Mouse (Mus musculus) heart, embryonic 10.5 days (tissue): ENCODE data around the gene Enox1. TPM values are rescaled to one million over a fixed set of nuclear protein-coding genes. Genes with fewer than 3 reads are reported as not detected.
A peak's percentile ranks its signal among the peaks of the same experiment; 100 is the strongest.

ENCODE experiments used
- DNase-seq: peaks from one replicate; pipeline ENCODE4 v3.0.0-alpha.2; 2017; ENCODE audit warnings: low spot score
- H3K27ac ChIP-seq: fragments of 300-500 bp; sonication (generic); 2 replicates; pipeline ENCODE4 v1.5.1; 2016; ENCODE audit warnings: mild to moderate bottlenecking
- H3K27me3 ChIP-seq: fragments of 300-500 bp; sonication (generic); 2 replicates; pipeline ENCODE4 v1.6.1; 2016; ENCODE audit warnings: mild to moderate bottlenecking; ENCODE audit not compliant: poor library complexity, insufficient read depth, severe bottlenecking
- H3K36me3 ChIP-seq: fragments of 300-500 bp; sonication (generic); 2 replicates; pipeline ENCODE4 v1.6.1; 2016; ENCODE audit warnings: mild to moderate bottlenecking, moderate library complexity
- H3K4me1 ChIP-seq: fragments of 300-500 bp; sonication (generic); 2 replicates; pipeline ENCODE4 v1.6.1; 2016; ENCODE audit warnings: mild to moderate bottlenecking
- H3K4me3 ChIP-seq: fragments of 300-500 bp; sonication (generic); 2 replicates; pipeline ENCODE4 v1.5.1; 2016; ENCODE audit warnings: mild to moderate bottlenecking, moderate library complexity
- H3K9me3 ChIP-seq: fragments of 300-500 bp; sonication (generic); 2 replicates; pipeline ENCODE4 v1.6.1; 2016; ENCODE audit warnings: mild to moderate bottlenecking, moderate library complexity
- WGBS: fragments of 180-500 bp; shearing (Covaris S2); methylation state at CpG from one replicate; pipeline ENCODE4 v1.1.7; 2016; 5-methylcytosine and 5-hydroxymethylcytosine counted together
- polyA plus RNA-seq: library from polyadenylated mRNA; unstranded; fragments of >200 nt; fragmentation: Nextera tagmentation; extraction: Ambion mirVana; gene quantifications from 2 replicates; pipeline ENCODE4 v1.2.1, GENCODE M21; 2016

Enox1 gene
- polyA plus RNA-seq, 1 experiment from 2014 or later = 5.8 TPM

GRCm38 (mm10) chr14:77561808-77562583 lies 405.4 kb downstream of the Enox1 start:
- no peaks in the 10 kb centered on the region for H3K27me3 ChIP-seq
- H3K27ac ChIP-seq = no peak overlapping the region
- H3K4me3 ChIP-seq = no peak overlapping the region
- no peak for DNase-seq
- H3K9me3 ChIP-seq = no peaks in the 10 kb centered on the region
- no peaks in the 10 kb centered on the region for H3K36me3 ChIP-seq
- peaks cover 17% of the 10 kb centered on the region for H3K4me1 ChIP-seq
- WGBS = 58% methylated on average over 6 of the region's 6 CpGs

GRCm38 (mm10) chr14:77563922-77564321 lies 407.4 kb downstream of the Enox1 start:
- no peak for DNase-seq
- H3K4me3 ChIP-seq = no peak overlapping the region
- 79% methylated on average over 5 of the region's 5 CpGs for WGBS
- 0 out of 2 replicates have a peak overlapping the region, but pooled peaks have one; percentile 11 for H3K27ac ChIP-seq
- peaks cover 8% of the 10 kb centered on the region; the same call in 1 of the 2 replicates for H3K4me1 ChIP-seq
- H3K27me3 ChIP-seq = no peaks in the 10 kb centered on the region
- no peaks in the 10 kb centered on the region for H3K36me3 ChIP-seq
- H3K9me3 ChIP-seq = no peaks in the 10 kb centered on the region

GRCm38 (mm10) chr14:77567120-77567519 lies 410.6 kb downstream of the Enox1 start:
- 61% methylated on average over 2 of the region's 2 CpGs for WGBS

GRCm38 (mm10) chr14:77574436-77574835 lies 417.9 kb downstream of the Enox1 start:
- H3K4me3 ChIP-seq = no peak overlapping the region
- peaks cover 20% of the 10 kb centered on the region for H3K4me1 ChIP-seq
- no peaks in the 10 kb centered on the region for H3K27me3 ChIP-seq
- no peaks in the 10 kb centered on the region for H3K9me3 ChIP-seq
- no peak overlapping the region for H3K27ac ChIP-seq
- no peak for DNase-seq
- H3K36me3 ChIP-seq = no peaks in the 10 kb centered on the region
- WGBS = 26% methylated on average over 3 of the region's 3 CpGs

More at GRCm38 (mm10) chr14:77567120-77567519, 410.6 kb downstream of the Enox1 start:
- Histone ChIP-seq H3K27me3 (no peaks in the 10 kb centered on the region), H3K4me1 (peaks cover 6% of the 10 kb centered on the region; the same call in 1 of the 2 replicates), H3K4me3 (no peak overlapping the region), H3K27ac (no peak overlapping the region), H3K9me3 (no peaks in the 10 kb centered on the region), H3K36me3 (no peaks in the 10 kb centered on the region)
- DNase-seq = no peak

GRCm38 (mm10) chr14:77576411-77576810 lies 419.8 kb downstream of the Enox1 start:
- no peak for DNase-seq
- peaks cover 40% of the 10 kb centered on the region for H3K4me1 ChIP-seq
- H3K36me3 ChIP-seq = no peaks in the 10 kb centered on the region
- no peak overlapping the region for H3K4me3 ChIP-seq
- no peak overlapping the region for H3K27ac ChIP-seq
- H3K27me3 ChIP-seq = no peaks in the 10 kb centered on the region
- no peaks in the 10 kb centered on the region for H3K9me3 ChIP-seq
- WGBS = 86% methylated on average over 5 of the region's 5 CpGs

- no peak overlapping the region for H3K4me3 ChIP-seq
- H3K4me1 ChIP-seq = peaks cover 53% of the 10 kb centered on the region
- DNase-seq = no peak
- no peaks in the 10 kb centered on the region for H3K9me3 ChIP-seq
- H3K27ac ChIP-seq = no peak overlapping the region
- WGBS = 83% methylated on average over 18 of the region's 18 CpGs
- no peaks in the 10 kb centered on the region for H3K36me3 ChIP-seq
- H3K27me3 ChIP-seq = no peaks in the 10 kb centered on the region
These were observed 421.1 kb downstream of the Enox1 start for GRCm38 (mm10) chr14:77577481-77578251.

GRCm38 (mm10) chr14:77578355-77578754 lies 421.8 kb downstream of the Enox1 start:
- Histone ChIP-seq H3K27ac (no peak overlapping the region), H3K4me3 (no peak overlapping the region), H3K27me3 (no peaks in the 10 kb centered on the region), H3K4me1 (peaks cover 54% of the 10 kb centered on the region), H3K9me3 (no peaks in the 10 kb centered on the region), H3K36me3 (no peaks in the 10 kb centered on the region)
- no peak for DNase-seq
- WGBS = 57% methylated on average over 7 of the region's 7 CpGs

GRCm38 (mm10) chr14:77580106-77580936 lies 423.8 kb downstream of the Enox1 start:
- peak overlapping the region; percentile 83 for H3K27ac ChIP-seq
- 62% methylated on average over 14 of the region's 14 CpGs for WGBS
- no peaks in the 10 kb centered on the region for H3K27me3 ChIP-seq
- H3K36me3 ChIP-seq = no peaks in the 10 kb centered on the region
- H3K4me3 ChIP-seq = no peak overlapping the region
- peaks cover 52% of the 10 kb centered on the region for H3K4me1 ChIP-seq
- H3K9me3 ChIP-seq = no peaks in the 10 kb centered on the region
- no peak for DNase-seq

- peak; percentile 78 for DNase-seq
- peak overlapping the region; percentile 15; the same call in 1 of the 2 replicates for H3K4me3 ChIP-seq
- H3K9me3 ChIP-seq = no peaks in the 10 kb centered on the region
- H3K27me3 ChIP-seq = no peaks in the 10 kb centered on the region
- peak overlapping the region; percentile 83 for H3K27ac ChIP-seq
- 14% methylated on average over 5 of the region's 5 CpGs for WGBS
- H3K36me3 ChIP-seq = no peaks in the 10 kb centered on the region
- H3K4me1 ChIP-seq = peaks cover 55% of the 10 kb centered on the region
These were observed 424.3 kb downstream of the Enox1 start for GRCm38 (mm10) chr14:77580937-77581270.

- H3K27ac ChIP-seq = peak overlapping the region; percentile 83
These were observed 425.1 kb downstream of the Enox1 start for GRCm38 (mm10) chr14:77581616-77582015.

GRCm38 (mm10) chr14:77584426-77584825 lies 427.9 kb downstream of the Enox1 start:
- no peak overlapping the region for H3K27ac ChIP-seq
- no peaks in the 10 kb centered on the region for H3K27me3 ChIP-seq
- 93% methylated on average over 5 of the region's 5 CpGs for WGBS
- H3K4me3 ChIP-seq = no peak overlapping the region
- no peaks in the 10 kb centered on the region for H3K36me3 ChIP-seq
- H3K9me3 ChIP-seq = no peaks in the 10 kb centered on the region
- H3K4me1 ChIP-seq = peaks cover 46% of the 10 kb centered on the region
- DNase-seq = no peak

More at GRCm38 (mm10) chr14:77581616-77582015, 425.1 kb downstream of the Enox1 start:
- Histone ChIP-seq H3K27me3 (no peaks in the 10 kb centered on the region), H3K4me1 (peaks cover 58% of the 10 kb centered on the region), H3K4me3 (no peak overlapping the region), H3K9me3 (no peaks in the 10 kb centered on the region), H3K36me3 (no peaks in the 10 kb centered on the region)
- no peak for DNase-seq
- 70% methylated on average over 6 of the region's 6 CpGs for WGBS

- Histone ChIP-seq H3K4me3 (no peak overlapping the region), H3K4me1 (peaks cover 38% of the 10 kb centered on the region), H3K27me3 (no peaks in the 10 kb centered on the region), H3K9me3 (no peaks in the 10 kb centered on the region), H3K27ac (no peak overlapping the region), H3K36me3 (no peaks in the 10 kb centered on the region)
- DNase-seq = no peak
- 66% methylated on average over 11 of the region's 11 CpGs for WGBS
These were observed 428.7 kb downstream of the Enox1 start for GRCm38 (mm10) chr14:77585031-77585800.
